Mouse (Mus musculus): ENCODE measurements around the gene Prkcd. TPM values are rescaled to one million over a fixed set of nuclear protein-coding genes. Genes with fewer than 3 reads are reported as not detected.

The Prkcd gene
- total RNA-seq, 2 experiments from 2014 or later = 123 to 353 TPM

GRCm38 (mm10) chr14:30548965-30549776, 76.8 kb downstream of the Prkcd start:
- peak; percentile 94 to 96 for DNase-seq (ENCODE audit: low spot score in 2 of 2)

- peak; percentile 45 to 51 for DNase-seq (ENCODE audit: low spot score in 2 of 2)
These were observed 77.8 kb downstream of the Prkcd start, which contains the start of gene Tkt for GRCm38 (mm10) chr14:30548131-30548720. TSS of gene Tkt (plus strand) at chr14:30548359.

Small RNA genes within 50 kb of the gene (microRNA-seq; reads per million reads assigned to microRNA genes)
- gene Mir3076 (ENCODE audit: borderline number of aligned reads in 2 of 2) = 24.1 to 40.4 reads per million in 2 experiments

Other genes with a start within 250 kb of the Prkcd start
- gene Dcp1a, start 146.7 kb downstream of the Prkcd start, total RNA-seq (2021) = 10 to 100 TPM; 23.7 to 25.1 TPM
- gene Cacna1d, start 134.8 kb downstream of the Prkcd start, total RNA-seq (2021) = 10 to 100 TPM; 12.4 to 13.8 TPM
- 1,000 to 10,000 TPM; 1,314 to 2,885 TPM for gene Tkt, start 77.9 kb downstream of the Prkcd start, total RNA-seq (2021)
- 10 to 100 TPM; 20.8 to 35.3 TPM for gene Rft1, start 28.1 kb upstream of the Prkcd start, total RNA-seq (2021)
- 10 to 100 TPM; 25.9 to 27.6 TPM for gene Sfmbt1, start 88.6 kb upstream of the Prkcd start, total RNA-seq (2021)
- 10 to 100 TPM; 16.9 to 25.7 TPM for gene Tmem110, start 199.4 kb upstream of the Prkcd start, total RNA-seq (2021)